Mouse (Mus musculus): Measurements from ENCODE around the gene Dlgap1. TPM values are rescaled to one million over a fixed set of nuclear protein-coding genes. Genes with fewer than 3 reads are reported as not detected.

Gene Dlgap1
- polyA plus RNA-seq, 1 experiment from 2014 or later = 3.7 TPM

- ATAC-seq (ENCODE audit: low read depth) (no peak), DNase-seq (ENCODE audit: low spot score) (no peak)
- Histone ChIP-seq H3K36me3 (ENCODE audit: control insufficient read depth, insufficient read depth, low read length) (no peaks in the 10 kb centered on the region), H3K4me1 (ENCODE audit: control insufficient read depth, insufficient read depth, low read length) (no peaks in the 10 kb centered on the region), H3K9me3 (ENCODE audit: control insufficient read depth, low read length) (no peaks in the 10 kb centered on the region), H3K27me3 (replicated peaks; ENCODE audit: control insufficient read depth, insufficient read depth, low read length) (no peaks in the 10 kb centered on the region), H3K4me2 (ENCODE audit: low read depth, low read length) (no peak overlapping the region), H3K4me3 (ENCODE audit: low read depth, low read length) (no peak overlapping the region), H3K9ac (ENCODE audit: low read depth, low read length) (no peak overlapping the region), H3K27ac (replicated peaks; ENCODE audit: low read depth, low read length) (no peak overlapping the region)
- 45% methylated on average over 6 of the region's 6 CpGs for WGBS
These were observed 279.4 kb downstream of the Dlgap1 start for GRCm38 (mm10) chr17:70248250-70248649.

- Histone ChIP-seq H3K4me3 (ENCODE audit: low read depth, low read length) (no peak overlapping the region), H3K4me2 (ENCODE audit: low read depth, low read length) (no peak overlapping the region), H3K27me3 (replicated peaks; ENCODE audit: control insufficient read depth, insufficient read depth, low read length) (no peaks in the 10 kb centered on the region), H3K27ac (replicated peaks; ENCODE audit: low read depth, low read length) (no peak overlapping the region), H3K36me3 (ENCODE audit: control insufficient read depth, insufficient read depth, low read length) (no peaks in the 10 kb centered on the region), H3K9me3 (ENCODE audit: control insufficient read depth, low read length) (no peaks in the 10 kb centered on the region), H3K9ac (ENCODE audit: low read depth, low read length) (no peak overlapping the region), H3K4me1 (ENCODE audit: control insufficient read depth, insufficient read depth, low read length) (no peaks in the 10 kb centered on the region)
- no peak for DNase-seq (ENCODE audit: low spot score)
- no peak for ATAC-seq (ENCODE audit: low read depth)
- WGBS = 84% methylated on average over 3 of the region's 3 CpGs
These were observed 283.6 kb downstream of the Dlgap1 start for GRCm38 (mm10) chr17:70252476-70252875.

GRCm38 (mm10) chr17:70256371-70256770, 287.5 kb downstream of the Dlgap1 start:
- DNase-seq (ENCODE audit: low spot score) (no peak), ATAC-seq (ENCODE audit: low read depth) (no peak)
- 41% methylated on average over 4 of the region's 4 CpGs for whole genome bisulfite sequencing
- Histone ChIP-seq H3K27me3 (replicated peaks; ENCODE audit: control insufficient read depth, insufficient read depth, low read length) (no peaks in the 10 kb centered on the region), H3K36me3 (ENCODE audit: control insufficient read depth, insufficient read depth, low read length) (no peaks in the 10 kb centered on the region), H3K4me1 (ENCODE audit: control insufficient read depth, insufficient read depth, low read length) (no peaks in the 10 kb centered on the region), H3K9ac (ENCODE audit: low read depth, low read length) (no peak overlapping the region), H3K9me3 (ENCODE audit: control insufficient read depth, low read length) (no peaks in the 10 kb centered on the region), H3K27ac (replicated peaks; ENCODE audit: low read depth, low read length) (no peak overlapping the region), H3K4me2 (ENCODE audit: low read depth, low read length) (no peak overlapping the region), H3K4me3 (ENCODE audit: low read depth, low read length) (no peak overlapping the region)

GRCm38 (mm10) chr17:70263156-70263555, 294.3 kb downstream of the Dlgap1 start:
- Histone ChIP-seq H3K27me3 (replicated peaks; ENCODE audit: control insufficient read depth, insufficient read depth, low read length) (no peaks in the 10 kb centered on the region), H3K4me1 (ENCODE audit: control insufficient read depth, insufficient read depth, low read length) (no peaks in the 10 kb centered on the region), H3K9me3 (ENCODE audit: control insufficient read depth, low read length) (no peaks in the 10 kb centered on the region), H3K36me3 (ENCODE audit: control insufficient read depth, insufficient read depth, low read length) (no peaks in the 10 kb centered on the region), H3K4me2 (ENCODE audit: low read depth, low read length) (no peak overlapping the region), H3K9ac (ENCODE audit: low read depth, low read length) (no peak overlapping the region), H3K4me3 (ENCODE audit: low read depth, low read length) (no peak overlapping the region), H3K27ac (replicated peaks; ENCODE audit: low read depth, low read length) (no peak overlapping the region)
- ATAC-seq (ENCODE audit: low read depth) = no peak
- 69% methylated on average over 3 of the region's 3 CpGs for WGBS
- DNase-seq (ENCODE audit: low spot score) = no peak

GRCm38 (mm10) chr17:70272125-70272524, 303.3 kb downstream of the Dlgap1 start:
- H3K4me1 ChIP-seq (ENCODE audit: control insufficient read depth, insufficient read depth, low read length) = no peaks in the 10 kb centered on the region
- H3K27me3 ChIP-seq (replicated peaks; ENCODE audit: control insufficient read depth, insufficient read depth, low read length) = no peaks in the 10 kb centered on the region
- no peaks in the 10 kb centered on the region for H3K9me3 ChIP-seq (ENCODE audit: control insufficient read depth, low read length)
- ATAC-seq (ENCODE audit: low read depth) (no peak), DNase-seq (ENCODE audit: low spot score) (no peak)
- 82% methylated on average over 2 of the region's 2 CpGs for WGBS
- no peak overlapping the region for H3K9ac ChIP-seq (ENCODE audit: low read depth, low read length)
- no peak overlapping the region for H3K4me2 ChIP-seq (ENCODE audit: low read depth, low read length)
- no peak overlapping the region for H3K27ac ChIP-seq (replicated peaks; ENCODE audit: low read depth, low read length)
- H3K36me3 ChIP-seq (ENCODE audit: control insufficient read depth, insufficient read depth, low read length) = no peaks in the 10 kb centered on the region
- no peak overlapping the region for H3K4me3 ChIP-seq (ENCODE audit: low read depth, low read length)

- Histone ChIP-seq H3K36me3 (ENCODE audit: control insufficient read depth, insufficient read depth, low read length) (no peaks in the 10 kb centered on the region), H3K4me3 (ENCODE audit: low read depth, low read length) (no peak overlapping the region), H3K4me1 (ENCODE audit: control insufficient read depth, insufficient read depth, low read length) (no peaks in the 10 kb centered on the region), H3K27me3 (replicated peaks; ENCODE audit: control insufficient read depth, insufficient read depth, low read length) (no peaks in the 10 kb centered on the region), H3K27ac (replicated peaks; ENCODE audit: low read depth, low read length) (no peak overlapping the region), H3K4me2 (ENCODE audit: low read depth, low read length) (no peak overlapping the region), H3K9me3 (ENCODE audit: control insufficient read depth, low read length) (no peaks in the 10 kb centered on the region), H3K9ac (ENCODE audit: low read depth, low read length) (no peak overlapping the region)
- 82% methylated on average over 2 of the region's 2 CpGs for WGBS
- no peak for ATAC-seq (ENCODE audit: low read depth)
- no peak for DNase-seq (ENCODE audit: low spot score)
These were observed 318.8 kb downstream of the Dlgap1 start for GRCm38 (mm10) chr17:70287708-70288107.

- Histone ChIP-seq H3K27ac (replicated peaks; ENCODE audit: low read depth, low read length) (no peak overlapping the region), H3K4me2 (ENCODE audit: low read depth, low read length) (no peak overlapping the region), H3K36me3 (ENCODE audit: control insufficient read depth, insufficient read depth, low read length) (no peaks in the 10 kb centered on the region), H3K4me3 (ENCODE audit: low read depth, low read length) (no peak overlapping the region), H3K9me3 (ENCODE audit: control insufficient read depth, low read length) (no peaks in the 10 kb centered on the region), H3K4me1 (ENCODE audit: control insufficient read depth, insufficient read depth, low read length) (no peaks in the 10 kb centered on the region), H3K27me3 (replicated peaks; ENCODE audit: control insufficient read depth, insufficient read depth, low read length) (no peaks in the 10 kb centered on the region), H3K9ac (ENCODE audit: low read depth, low read length) (no peak overlapping the region)
- no peak for ATAC-seq (ENCODE audit: low read depth)
- WGBS = 79% methylated on average over 7 of the region's 7 CpGs
- DNase-seq (ENCODE audit: low spot score) = no peak
These were observed 325.2 kb downstream of the Dlgap1 start for GRCm38 (mm10) chr17:70294106-70294505.

GRCm38 (mm10) chr17:70301941-70302478, 333.1 kb downstream of the Dlgap1 start:
- Histone ChIP-seq H3K36me3 (ENCODE audit: control insufficient read depth, insufficient read depth, low read length) (no peaks in the 10 kb centered on the region), H3K4me1 (ENCODE audit: control insufficient read depth, insufficient read depth, low read length) (no peaks in the 10 kb centered on the region), H3K4me3 (ENCODE audit: low read depth, low read length) (no peak overlapping the region), H3K4me2 (ENCODE audit: low read depth, low read length) (no peak overlapping the region), H3K9ac (ENCODE audit: low read depth, low read length) (no peak overlapping the region), H3K27me3 (replicated peaks; ENCODE audit: control insufficient read depth, insufficient read depth, low read length) (no peaks in the 10 kb centered on the region), H3K27ac (replicated peaks; ENCODE audit: low read depth, low read length) (no peak overlapping the region), H3K9me3 (ENCODE audit: control insufficient read depth, low read length) (no peaks in the 10 kb centered on the region)
- no peak for ATAC-seq (ENCODE audit: low read depth)
- DNase-seq (ENCODE audit: low spot score) = no peak
- WGBS = 74% methylated on average over 9 of the region's 9 CpGs

GRCm38 (mm10) chr17:70302656-70303055, 333.8 kb downstream of the Dlgap1 start:
- no peak for DNase-seq (ENCODE audit: low spot score)
- no peak overlapping the region for H3K4me3 ChIP-seq (ENCODE audit: low read depth, low read length)
- no peak for ATAC-seq (ENCODE audit: low read depth)
- no peak overlapping the region for H3K9ac ChIP-seq (ENCODE audit: low read depth, low read length)
- 66% methylated on average over 2 of the region's 2 CpGs for WGBS
- H3K27ac ChIP-seq (replicated peaks; ENCODE audit: low read depth, low read length) = no peak overlapping the region
- no peaks in the 10 kb centered on the region for H3K36me3 ChIP-seq (ENCODE audit: control insufficient read depth, insufficient read depth, low read length)
- H3K9me3 ChIP-seq (ENCODE audit: control insufficient read depth, low read length) = no peaks in the 10 kb centered on the region
- no peak overlapping the region for H3K4me2 ChIP-seq (ENCODE audit: low read depth, low read length)
- H3K27me3 ChIP-seq (replicated peaks; ENCODE audit: control insufficient read depth, insufficient read depth, low read length) = no peaks in the 10 kb centered on the region
- H3K4me1 ChIP-seq (ENCODE audit: control insufficient read depth, insufficient read depth, low read length) = no peaks in the 10 kb centered on the region

All from embryonic facial prominence, embryonic 14.5 days (tissue).